Mouse (Mus musculus) heart, postnatal 4 days (tissue): ENCODE measurements at regions not wholly inside any gene's neighbourhood (a gene's known extent, or its start where the extent isn't known, plus 50 kb on each side); places are given as distances from the start of the nearest gene placed in this dataset.

ENCODE experiments used
- DNase-seq: peaks from one replicate; pipeline ENCODE4 v3.0.0; 2021

GRCm38 (mm10) chr2:71690277-71691161 is 54.9 kb upstream of the Itga6 start:
- DNase-seq = peak; percentile 72

GRCm38 (mm10) chr2:71694758-71695310 is 50.6 kb upstream of the Itga6 start:
- DNase-seq = no peak
